Mouse (Mus musculus): Measurements from ENCODE around the gene Wipf2.

The Wipf2 gene

DNA sequence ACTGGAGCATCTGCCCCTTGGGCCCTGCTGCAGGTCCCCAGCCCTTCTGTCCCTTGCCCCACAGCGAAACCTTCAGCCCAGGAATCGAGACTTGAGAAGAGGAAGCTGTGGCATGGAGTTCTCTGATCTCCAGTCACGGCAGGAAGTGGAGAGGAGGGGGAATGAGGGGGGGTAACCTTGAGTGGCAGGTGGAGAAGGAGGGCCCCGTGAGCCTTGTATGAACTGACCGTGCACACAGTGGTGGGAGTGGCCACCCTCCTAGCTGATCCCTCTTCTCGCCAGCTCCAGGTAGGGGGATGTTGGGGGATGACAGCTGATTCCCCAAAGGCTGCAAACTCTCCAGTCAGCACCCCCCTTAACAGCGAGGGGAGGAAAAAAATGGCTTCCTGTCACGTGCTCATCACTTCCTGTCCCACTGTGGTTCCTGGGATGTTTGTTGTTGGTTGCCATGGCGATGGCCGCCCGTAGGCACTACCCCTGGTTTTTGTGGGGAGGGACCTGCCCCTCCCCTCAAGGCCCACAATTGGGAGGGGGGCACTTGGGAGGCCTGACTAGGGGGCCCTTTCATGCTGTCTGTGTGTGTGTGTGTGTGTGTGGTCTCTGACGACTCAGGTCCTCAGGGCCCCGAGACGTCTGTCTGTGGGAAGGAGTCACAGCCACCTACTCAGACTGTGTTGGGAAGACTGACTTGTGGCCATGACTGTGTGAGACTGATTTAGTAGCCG lies 78.5 kb downstream of the Wipf2 start:
- in situ Hi-C loops (cut with MboI, MseI), result loop anchor here in 1 of 2 experiments (5.0 kb wide), 1 partner anchor 205 kb away; no protein-coding TSS in a partner anchor

DNA sequence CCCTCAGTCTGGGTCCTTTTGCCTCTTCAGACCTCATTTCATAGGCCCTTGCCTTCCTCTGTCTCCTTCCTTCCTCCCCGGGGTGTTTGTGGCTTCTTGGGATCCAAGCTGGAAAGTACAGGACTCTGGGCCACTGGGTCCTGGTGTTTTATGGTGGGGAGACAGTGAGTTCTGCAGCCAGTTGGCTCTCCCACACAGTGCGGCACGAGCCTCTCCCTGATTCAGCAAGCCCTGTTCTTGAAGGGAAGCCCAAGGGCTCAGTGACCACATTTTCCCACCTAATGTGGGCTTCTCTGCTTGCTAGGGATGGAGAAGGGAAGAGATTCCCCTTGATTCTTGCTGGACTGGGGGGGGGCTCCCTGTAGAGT lies 79.1 kb downstream of the Wipf2 start:
- in situ Hi-C loops (cut with MboI, MseI), result loop anchor here in 1 of 2 experiments (5.0 kb wide), 1 partner anchor 205 kb away; no protein-coding TSS in a partner anchor

DNA sequence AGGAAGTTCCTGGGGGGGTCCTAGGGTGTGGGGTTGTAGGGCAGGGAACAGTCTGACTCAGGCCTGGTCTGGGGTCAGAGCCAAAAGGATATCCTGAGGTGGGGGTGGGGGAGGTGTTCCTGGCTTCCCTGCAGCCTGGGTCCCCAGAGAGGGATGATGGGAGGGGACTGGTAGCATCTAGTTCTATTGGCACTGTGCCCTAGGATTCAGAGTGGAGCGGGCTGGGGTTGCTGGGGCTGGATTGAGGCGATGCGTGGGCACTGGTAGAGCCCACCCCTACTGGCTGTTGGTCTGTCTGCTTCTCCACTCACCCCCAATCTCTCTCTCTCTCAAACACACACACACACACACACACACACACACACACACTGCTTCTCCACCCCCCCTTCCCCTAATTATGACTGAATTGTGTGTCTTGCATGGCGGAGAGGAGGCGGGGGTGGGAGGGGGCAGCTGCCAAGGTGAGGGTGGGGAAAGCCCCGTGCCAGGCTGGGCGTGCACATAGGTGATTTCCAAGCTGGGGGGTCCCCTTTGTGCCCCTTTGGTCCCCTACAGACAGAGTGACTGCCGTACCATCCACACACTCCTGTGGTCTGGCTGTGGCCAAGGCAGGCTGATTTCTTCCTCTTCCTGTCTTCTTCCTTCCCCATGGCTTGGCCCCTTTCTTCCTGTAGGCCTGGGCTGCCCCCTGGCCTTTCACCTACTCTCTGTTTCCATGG lies 79.6 kb downstream of the Wipf2 start:
- in situ Hi-C loops (cut with MboI, MseI), result loop anchor here in 1 of 2 experiments (5.0 kb wide), 1 partner anchor 204 kb away; no protein-coding TSS in a partner anchor

DNA sequence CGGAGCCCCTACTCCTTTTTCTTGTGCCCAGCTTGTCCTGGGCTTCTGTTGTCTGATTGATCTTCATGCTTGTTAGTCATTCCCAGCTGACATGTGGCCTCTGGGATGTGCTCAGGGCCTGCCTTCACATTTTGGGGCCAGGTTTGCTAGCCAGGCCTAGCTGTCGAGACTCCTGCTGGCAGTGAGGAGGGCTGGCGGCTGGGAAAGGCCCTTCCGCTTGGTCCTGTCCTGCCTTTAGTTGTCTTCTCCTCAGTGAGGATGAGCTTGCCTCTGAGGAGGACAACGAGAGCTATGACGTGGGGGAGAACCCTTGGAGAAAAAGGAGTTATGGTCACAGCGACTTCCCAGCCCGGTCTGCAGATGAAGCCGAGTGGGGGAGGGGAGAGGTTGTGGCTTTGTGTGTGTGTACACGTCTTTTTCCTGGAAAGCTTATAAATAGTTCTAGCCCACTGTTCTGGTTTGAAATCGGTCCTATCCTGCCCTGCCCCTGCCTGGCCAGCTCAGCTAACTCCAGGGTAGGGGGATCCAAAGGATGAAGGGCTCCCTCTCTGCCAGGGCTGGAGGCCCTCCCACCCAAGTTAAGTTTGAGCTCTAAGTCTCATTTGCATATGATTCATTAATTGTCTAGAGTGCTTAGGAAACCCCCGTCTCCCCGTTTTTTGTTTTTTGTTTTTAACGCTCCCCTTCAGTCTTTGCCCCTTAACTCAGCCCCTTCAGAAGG lies 80.5 kb downstream of the Wipf2 start:
- in situ Hi-C loops (cut with MboI, MseI), result loop anchor here in 1 of 2 experiments (5.0 kb wide), 1 partner anchor 203 kb away; no protein-coding TSS in a partner anchor

DNA sequence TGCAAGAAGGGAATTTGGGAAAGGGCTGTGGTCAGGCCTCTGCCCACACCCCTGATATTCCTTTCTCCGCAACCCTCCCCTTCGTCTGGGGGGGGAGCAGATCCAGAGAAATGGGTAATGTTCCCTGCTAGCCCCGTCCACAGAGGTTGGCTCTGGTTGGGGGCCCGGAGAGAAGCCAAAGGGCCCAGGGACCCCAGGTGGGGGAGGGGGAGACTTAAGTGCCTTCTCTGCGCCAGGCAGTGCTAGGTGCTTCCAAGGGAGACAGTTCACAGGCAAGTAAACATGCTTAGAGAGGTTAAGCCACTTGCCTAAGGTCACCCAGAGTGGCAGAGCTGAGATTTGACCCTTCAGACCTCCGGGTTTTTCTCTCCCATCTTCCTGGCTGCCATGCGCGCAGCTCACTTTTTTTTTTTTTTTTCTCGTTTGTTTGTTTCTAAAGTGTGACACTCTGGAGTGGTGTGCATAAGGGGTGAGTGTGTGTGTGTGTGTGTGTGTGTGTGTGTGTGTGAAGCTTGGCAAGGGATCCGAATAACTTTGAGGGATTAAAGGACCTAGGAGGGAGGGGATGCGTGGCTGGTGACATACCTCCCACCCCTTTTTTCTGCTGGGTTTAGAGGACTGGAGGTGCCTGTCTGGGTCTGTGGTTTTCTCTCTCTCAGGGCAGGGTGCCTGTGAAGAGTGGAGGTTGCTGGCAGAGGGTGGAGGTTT lies 81.6 kb downstream of the Wipf2 start:
- in situ Hi-C loops (cut with MboI, MseI), result loop anchor here in 1 of 2 experiments (5.0 kb wide), 2 partner anchors 202 to 468 kb away; no protein-coding TSS in a partner anchor

DNA sequence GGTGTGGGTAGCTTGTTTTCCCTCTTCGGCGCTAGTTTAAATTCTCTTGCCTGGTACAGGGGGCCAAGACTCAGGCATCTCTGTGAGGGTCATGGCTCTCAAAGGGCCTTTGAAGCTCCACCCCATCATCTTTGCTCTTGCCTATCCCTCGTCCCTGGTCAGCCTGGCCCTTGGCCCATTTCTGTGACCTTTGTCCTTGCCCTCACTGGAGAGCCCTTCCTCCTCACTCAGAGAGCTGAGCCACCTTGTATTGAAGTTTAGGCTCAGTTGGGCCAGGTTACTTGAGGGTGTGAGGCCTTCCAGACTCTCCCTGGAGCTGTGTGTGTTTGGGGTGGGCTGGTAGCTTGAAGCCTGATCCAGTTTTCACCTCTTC lies 82.2 kb downstream of the Wipf2 start:
- in situ Hi-C loops (cut with MboI, MseI), result loop anchor here in 1 of 2 experiments (5.0 kb wide), 1 partner anchor 468 kb away; no protein-coding TSS in a partner anchor

DNA sequence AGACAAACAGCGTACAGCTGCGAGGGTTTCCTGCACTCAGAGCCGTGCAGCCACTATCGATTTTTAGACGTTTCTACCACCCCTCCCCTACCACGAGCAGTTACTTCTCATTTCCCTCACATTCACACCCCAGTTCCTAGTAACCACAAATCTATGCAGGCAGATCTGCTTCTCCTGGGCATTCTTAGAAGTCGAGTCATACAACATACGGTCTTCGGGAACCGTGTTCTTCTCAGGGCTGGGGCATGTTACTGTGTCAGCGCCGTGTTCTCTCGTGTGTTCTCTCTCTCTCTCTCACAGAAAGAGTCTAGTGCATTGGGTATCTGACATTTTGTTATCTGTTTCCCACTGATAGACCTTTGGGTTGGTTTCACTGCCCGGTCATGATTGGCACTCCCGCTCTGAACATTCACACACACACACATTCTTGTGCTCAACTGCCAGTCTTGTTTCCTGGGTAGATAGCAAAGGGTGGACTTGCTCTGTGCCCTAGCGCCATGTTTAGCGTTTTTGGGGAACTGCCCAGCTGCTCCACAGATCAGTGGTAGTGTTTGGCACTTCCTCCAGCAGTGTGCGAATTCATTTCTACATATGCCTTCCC lies 84.6 kb downstream of the Wipf2 start:
- in situ Hi-C loops (cut with MboI, MseI), result loop anchor here in 1 of 2 experiments (5.0 kb wide), 1 partner anchor 471 kb away; no protein-coding TSS in a partner anchor

DNA sequence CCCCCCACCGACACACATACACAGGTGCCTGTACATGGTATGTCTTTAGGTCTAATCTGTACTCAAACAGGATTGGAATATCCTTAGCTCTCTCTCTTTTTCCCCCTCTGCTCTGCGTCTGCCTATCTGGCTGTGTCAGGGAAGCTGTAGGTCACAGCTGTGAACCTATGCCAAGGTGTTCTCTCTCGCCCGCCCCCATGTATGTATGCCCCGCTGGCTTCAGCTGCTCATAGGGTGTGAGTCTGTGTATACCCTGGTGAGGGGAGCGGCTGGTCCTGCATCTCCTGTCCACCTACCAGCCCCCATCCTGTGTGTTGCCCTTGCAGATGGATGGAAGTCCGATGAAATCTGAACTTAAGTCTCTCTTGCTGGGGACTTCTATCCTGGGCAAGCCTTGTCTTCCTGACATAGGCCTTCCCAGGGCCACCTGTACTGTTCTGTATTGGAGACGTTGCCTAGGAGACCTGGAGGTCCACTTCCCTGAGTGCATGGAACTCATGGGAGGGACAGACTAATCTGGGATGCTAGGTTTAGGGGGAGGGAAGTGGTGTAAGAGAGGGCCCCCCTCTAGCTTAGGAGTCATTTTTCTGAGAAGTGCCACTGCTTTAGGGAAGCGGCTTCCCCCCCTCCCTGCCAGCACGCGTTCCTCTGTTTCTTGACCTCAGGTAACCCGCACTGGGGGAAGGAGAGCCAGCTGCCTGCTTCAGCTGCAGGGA lies 86.0 kb downstream of the Wipf2 start:
- in situ Hi-C loops (cut with MboI, MseI), result loop anchor here in 1 of 2 experiments (5.0 kb wide), 1 partner anchor 472 kb away; no protein-coding TSS in a partner anchor

DNA sequence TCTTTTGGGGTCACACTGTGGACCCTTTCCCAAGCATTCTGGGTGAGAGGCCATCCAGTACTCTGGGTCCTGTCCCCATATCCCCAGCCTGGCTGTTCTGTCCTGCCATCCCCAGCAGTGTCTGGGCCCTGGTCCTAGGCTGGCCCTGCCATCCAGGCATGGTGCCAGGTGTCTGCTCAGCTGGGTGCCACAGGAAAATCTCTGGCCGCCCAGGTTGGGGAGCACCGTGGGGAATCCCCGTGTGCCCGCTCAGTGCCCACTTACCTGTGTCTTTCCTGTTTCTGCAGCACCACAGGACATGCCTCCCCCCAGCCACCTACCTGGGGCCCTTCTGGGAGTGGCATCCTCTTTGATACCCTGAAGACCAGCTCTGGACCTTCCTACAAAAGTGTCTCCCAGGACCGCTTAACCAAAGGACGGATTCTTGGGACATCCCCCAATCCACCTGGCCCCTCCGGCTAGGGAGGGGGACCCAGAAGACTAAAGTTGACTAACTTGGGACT lies 86.6 kb downstream of the Wipf2 start:
- in situ Hi-C loops (cut with MboI, MseI), result loop anchor here (5.0 to 10.0 kb wide), 2 partner anchors 473 to 1365 kb away; partner anchors contain the start of gene Eif1 (in 1 of the 2)

DNA sequence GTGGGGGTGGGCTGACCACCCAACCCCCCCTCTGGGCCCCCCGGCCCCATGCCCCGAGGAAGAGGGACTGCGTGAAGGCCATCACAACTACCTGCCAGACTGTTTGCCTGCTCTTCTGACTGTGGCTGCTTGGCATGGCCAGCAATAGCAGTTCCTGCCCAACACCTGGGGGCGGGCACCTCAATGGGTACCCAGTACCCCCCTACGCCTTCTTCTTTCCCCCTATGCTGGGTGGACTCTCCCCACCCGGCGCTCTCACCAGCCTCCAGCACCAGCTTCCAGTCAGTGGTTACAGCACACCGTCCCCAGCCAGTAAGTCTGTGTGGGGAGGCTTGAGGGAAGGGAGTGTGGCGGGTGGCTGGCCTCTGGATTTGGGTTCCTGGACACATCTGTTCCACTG lies 87.0 kb downstream of the Wipf2 start:
- in situ Hi-C loops (cut with MboI, MseI), result loop anchor here in 1 of 2 experiments (10.0 kb wide), 1 partner anchor 1364 kb away; the partner anchor contains the start of gene Eif1

DNA sequence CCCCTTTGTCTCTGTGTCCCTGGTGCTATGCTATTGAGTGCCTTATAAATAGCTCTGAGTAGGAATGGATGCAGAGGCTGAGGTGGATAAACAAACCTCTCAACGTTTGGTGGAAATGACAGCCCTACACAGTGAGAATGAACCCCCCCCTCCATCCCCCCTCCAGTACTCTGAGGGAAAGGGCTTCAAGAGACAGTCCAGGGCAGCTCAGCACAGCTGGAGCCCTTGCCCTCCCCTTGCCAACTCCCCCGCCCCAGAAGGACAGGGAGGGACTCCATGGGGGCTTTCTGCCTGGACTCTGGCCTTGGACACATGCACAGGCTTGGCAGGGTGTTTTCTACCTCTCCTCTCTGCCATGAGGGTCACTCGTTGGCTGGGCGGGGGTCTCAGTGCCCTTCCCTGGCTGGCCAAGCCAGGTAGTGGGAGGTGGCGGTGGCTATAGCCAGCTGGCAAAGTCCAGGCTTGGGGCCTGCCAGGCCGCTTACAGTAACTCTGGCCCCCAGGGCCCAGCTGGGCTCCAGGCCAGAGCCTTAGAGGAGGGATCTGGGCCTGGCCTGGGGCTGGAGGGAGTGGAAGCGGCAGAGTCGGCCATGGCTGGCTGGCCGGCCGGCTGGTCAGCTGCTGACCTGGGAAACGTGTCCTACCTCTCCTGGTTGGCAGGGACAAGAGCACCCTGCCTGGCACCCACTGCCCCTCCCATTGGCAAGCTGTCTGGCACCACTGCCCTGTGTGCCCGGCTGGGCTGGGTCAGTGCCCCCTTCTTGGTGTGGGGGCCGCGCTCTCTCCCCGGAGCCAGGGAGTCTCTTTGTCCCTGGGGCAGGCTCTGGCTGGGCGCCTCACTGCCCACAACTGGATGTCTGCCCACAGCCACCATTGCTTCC lies 87.8 kb downstream of the Wipf2 start:
- in situ Hi-C loops (cut with MboI, MseI), result loop anchor here in 1 of 2 experiments (10.0 kb wide), 1 partner anchor 1364 kb away; the partner anchor contains the start of gene Eif1

DNA sequence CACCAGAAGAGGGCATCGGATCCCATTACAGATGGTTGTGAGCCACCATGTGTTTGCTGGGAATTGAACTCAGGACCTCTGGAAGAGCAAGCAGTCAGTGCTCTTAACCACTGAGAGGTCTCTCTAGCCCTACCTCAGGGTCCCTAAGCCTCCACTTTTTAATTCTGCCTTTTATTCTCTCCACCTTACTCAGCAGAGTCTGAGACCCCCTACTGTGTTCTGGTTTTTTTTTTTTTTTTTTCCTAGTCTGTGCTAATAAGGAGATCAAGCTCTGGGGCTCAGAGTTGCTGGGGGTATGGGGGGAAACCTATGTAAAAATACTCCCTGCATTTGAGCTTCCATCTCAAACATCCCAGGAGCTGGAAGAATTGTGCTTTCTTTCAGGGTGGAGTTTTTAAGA lies 88.7 kb downstream of the Wipf2 start:
- in situ Hi-C loops (cut with MboI, MseI), result loop anchor here in 1 of 2 experiments (10.0 kb wide), 1 partner anchor 1363 kb away; the partner anchor contains the start of gene Eif1

DNA sequence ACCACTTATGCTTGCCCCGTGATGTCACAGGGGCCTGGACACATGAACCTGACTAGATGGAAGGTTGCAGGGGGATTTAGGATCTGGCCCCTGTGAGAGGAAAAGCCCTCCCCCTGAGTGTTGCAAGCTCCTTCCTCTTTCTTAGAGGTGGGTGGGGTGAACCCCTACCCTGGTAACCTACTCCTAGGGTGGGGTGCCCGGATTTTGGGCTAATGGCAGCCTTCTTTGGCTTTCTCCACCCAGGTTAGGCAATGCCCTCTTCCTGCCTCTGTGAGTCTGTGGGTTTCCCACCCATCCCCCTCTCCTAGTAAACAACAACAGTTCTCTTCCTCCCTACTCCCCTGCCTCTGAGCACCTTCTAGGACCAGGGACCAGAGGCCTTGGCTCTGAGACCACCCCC lies 89.3 kb downstream of the Wipf2 start:
- in situ Hi-C loops (cut with MboI, MseI), result loop anchor here in 1 of 2 experiments (10.0 kb wide), 1 partner anchor 1362 kb away; the partner anchor contains the start of gene Eif1

DNA sequence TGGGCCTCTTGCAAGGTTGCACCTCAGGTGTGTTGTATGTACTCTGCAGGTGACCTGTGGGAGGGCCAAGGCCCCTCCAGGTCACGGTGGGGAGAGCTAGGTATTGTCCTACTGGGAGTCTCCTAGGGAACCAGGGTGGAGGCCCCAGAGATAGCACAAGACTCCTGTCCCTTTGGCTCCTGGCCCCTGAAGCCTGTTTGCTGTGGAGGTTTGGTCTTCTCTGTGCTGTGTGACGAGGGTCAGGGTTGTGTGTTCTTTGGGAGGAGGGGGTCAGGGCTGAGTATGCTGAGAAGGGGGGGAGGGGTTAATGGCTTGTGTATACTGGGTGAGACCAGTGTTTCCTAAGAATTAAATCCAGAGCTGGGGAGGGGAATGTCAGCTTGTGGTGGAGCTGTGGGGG lies 89.9 kb downstream of the Wipf2 start:
- in situ Hi-C loops (cut with MboI, MseI), result loop anchor here in 1 of 2 experiments (10.0 kb wide), 1 partner anchor 1361 kb away; the partner anchor contains the start of gene Eif1

DNA sequence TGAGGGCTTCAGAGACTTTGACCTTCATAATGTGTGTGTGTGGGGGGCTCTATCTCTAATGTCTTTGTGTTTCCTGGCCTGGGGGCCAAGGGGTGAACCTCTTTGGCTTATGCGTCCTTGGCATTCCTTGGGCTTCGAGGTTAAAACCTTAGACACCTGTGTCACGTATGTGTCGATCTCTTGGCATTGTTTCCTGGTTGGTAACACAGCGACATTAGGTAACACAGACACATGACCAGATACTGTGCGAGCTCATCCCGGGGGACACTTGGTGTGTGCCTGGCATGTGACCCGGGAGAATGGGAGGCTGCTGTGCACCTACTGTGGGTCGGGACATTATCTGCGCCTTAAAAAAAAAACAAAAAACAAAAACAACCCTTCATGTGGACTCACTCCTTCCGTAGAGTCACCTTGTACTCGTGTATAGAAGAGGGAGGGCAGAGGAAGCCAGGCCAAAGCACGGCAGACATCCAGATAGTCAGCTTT lies 90.4 kb downstream of the Wipf2 start:
- in situ Hi-C loops (cut with MboI, MseI), result loop anchor here in 1 of 2 experiments (10.0 kb wide), 1 partner anchor 1361 kb away; the partner anchor contains the start of gene Eif1

DNA sequence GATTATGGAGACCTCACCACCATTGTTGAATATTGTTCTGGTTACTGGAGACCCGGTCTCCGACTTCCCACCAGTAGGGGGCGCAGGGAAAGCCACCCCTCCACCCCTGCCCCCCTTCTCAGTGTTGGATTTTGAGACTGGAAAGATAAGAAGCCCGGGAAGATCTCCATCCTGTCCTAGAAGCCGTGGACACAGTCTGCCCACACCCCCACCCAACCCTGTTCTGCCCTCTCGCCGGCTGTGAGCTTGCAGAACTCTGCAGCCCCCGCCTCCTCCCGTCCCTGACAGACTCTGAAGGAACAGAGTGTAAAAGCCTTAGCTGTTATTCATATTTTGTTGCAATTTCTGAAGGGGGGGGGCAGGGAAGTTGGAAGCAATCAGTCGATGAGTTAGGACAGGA lies 90.9 kb downstream of the Wipf2 start:
- in situ Hi-C loops (cut with MboI, MseI), result loop anchor here in 1 of 2 experiments (10.0 kb wide), 1 partner anchor 1360 kb away; the partner anchor contains the start of gene Eif1

All from T-helper 17 cell (primary cell).